Mouse (Mus musculus) neural tube, embryonic 15.5 days (tissue): ENCODE data around the gene Bpgm. TPM values are rescaled to one million over a fixed set of nuclear protein-coding genes. Genes with fewer than 3 reads are reported as not detected.
A peak's percentile ranks its signal among the peaks of the same experiment; 100 is the strongest.

ENCODE experiments used
- ATAC-seq: fragments of 200-750 bp; cut with Nextera tagmentation; 2 replicates; pipeline ENCODE4 v1.8.0; 2017; ENCODE audit warnings: mild to moderate bottlenecking, moderate TSS enrichment, moderate library complexity; ENCODE audit not compliant: low FRiP score
- H3K27ac ChIP-seq: fragments of 300-500 bp; sonication (generic); replicated peaks from 2 replicates; pipeline ENCODE4 v1.5.1; 2015; ENCODE audit warnings: mild to moderate bottlenecking, inconsistent platforms
- H3K27me3 ChIP-seq: fragments of 300-500 bp; sonication (generic); replicated peaks from 2 replicates; pipeline ENCODE4 v1.6.1; 2015; ENCODE audit warnings: inconsistent platforms
- H3K36me3 ChIP-seq: fragments of 300-500 bp; sonication (generic); 2 replicates; pipeline ENCODE4 v1.6.1; 2015; ENCODE audit warnings: inconsistent platforms
- H3K4me1 ChIP-seq: fragments of 300-500 bp; sonication (generic); 2 replicates; pipeline ENCODE4 v1.6.1; 2015; ENCODE audit warnings: inconsistent platforms
- H3K4me2 ChIP-seq: fragments of 300-500 bp; sonication (generic); 2 replicates; pipeline ENCODE4 v1.6.1; 2015; ENCODE audit warnings: inconsistent platforms, mild to moderate bottlenecking, moderate library complexity
- H3K4me3 ChIP-seq: fragments of 300-500 bp; sonication (generic); replicated peaks from 2 replicates; pipeline ENCODE4 v1.5.1; 2015; ENCODE audit warnings: mild to moderate bottlenecking, inconsistent platforms
- H3K9ac ChIP-seq: fragments of 300-500 bp; sonication (generic); replicated peaks from 2 replicates; pipeline ENCODE4 v1.6.1; 2015; ENCODE audit warnings: mild to moderate bottlenecking, inconsistent platforms
- H3K9me3 ChIP-seq: fragments of 300-500 bp; sonication (generic); replicated peaks from 2 replicates; pipeline ENCODE4 v1.6.1; 2016; ENCODE audit warnings: inconsistent platforms
- WGBS: fragments of 180-500 bp; shearing (Covaris S2); methylation state at CpG from one replicate; pipeline ENCODE4 v1.1.7; 2015; ENCODE audit warnings: mixed read lengths; 5-methylcytosine and 5-hydroxymethylcytosine counted together
- polyA plus RNA-seq: library from polyadenylated mRNA; unstranded; fragments of >200 nt; fragmentation: Nextera tagmentation; extraction: Ambion mirVana; gene quantifications from 2 replicates; pipeline ENCODE4 v1.2.1, GENCODE M21; 2015

Gene Bpgm
- polyA plus RNA-seq, 1 experiment from 2014 or later = 82.6 TPM

DNA sequence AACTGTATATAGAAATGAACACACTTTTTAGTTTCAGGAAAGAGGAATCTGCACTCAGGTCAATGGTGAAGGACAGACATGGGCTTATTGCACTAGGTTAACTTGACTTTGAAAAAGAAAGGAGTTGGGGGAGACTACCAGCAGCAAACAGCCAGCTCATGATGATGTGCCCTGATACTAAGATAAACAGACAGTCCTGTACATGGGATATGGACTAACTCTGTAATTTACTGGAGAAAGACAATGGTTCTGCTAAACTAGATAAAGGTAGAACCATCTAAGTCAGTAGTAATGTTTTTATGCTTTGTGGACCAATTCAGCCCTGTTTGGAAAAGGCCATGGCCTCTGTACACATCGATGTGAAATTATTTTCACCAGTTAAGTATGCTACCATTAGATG lies 2.7 kb upstream of the Bpgm start:
- 91% methylated on average over 1 of the region's 1 CpGs for WGBS
- Histone ChIP-seq H3K9me3 (no peaks in the 10 kb centered on the region), H3K4me3 (no peak overlapping the region), H3K27me3 (no peaks in the 10 kb centered on the region), H3K4me1 (peaks cover 22% of the 10 kb centered on the region), H3K27ac (no peak overlapping the region), H3K9ac (no peak overlapping the region), H3K36me3 (no peaks in the 10 kb centered on the region), H3K4me2 (no peak overlapping the region)
- ATAC-seq = no peak

DNA sequence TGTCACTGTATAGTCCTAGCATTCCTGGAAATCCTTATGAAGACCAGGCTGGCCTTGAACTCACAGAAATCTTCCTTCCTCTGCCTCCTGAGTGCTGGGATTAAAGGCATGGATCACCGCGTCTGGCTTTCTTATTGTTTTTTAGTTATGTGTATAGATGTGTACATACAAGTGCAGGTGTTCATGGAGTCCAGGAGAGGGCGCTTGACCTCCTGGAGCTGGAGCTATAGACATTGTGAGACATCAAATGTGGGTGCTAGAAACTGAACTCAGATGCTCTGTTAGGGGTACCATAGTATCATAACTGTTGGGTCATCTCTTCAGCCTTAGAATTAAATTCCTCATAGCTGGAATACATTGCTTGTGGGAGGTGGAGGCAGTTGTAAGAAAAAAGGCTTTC lies 2.0 kb upstream of the Bpgm start:
- Histone ChIP-seq H3K4me2 (no peak overlapping the region), H3K4me3 (no peak overlapping the region), H3K9ac (no peak overlapping the region), H3K27me3 (no peaks in the 10 kb centered on the region), H3K9me3 (no peaks in the 10 kb centered on the region), H3K36me3 (no peaks in the 10 kb centered on the region), H3K27ac (no peak overlapping the region), H3K4me1 (peaks cover 29% of the 10 kb centered on the region)
- ATAC-seq = no peak
- WGBS = 67% methylated on average over 3 of the region's 3 CpGs

DNA sequence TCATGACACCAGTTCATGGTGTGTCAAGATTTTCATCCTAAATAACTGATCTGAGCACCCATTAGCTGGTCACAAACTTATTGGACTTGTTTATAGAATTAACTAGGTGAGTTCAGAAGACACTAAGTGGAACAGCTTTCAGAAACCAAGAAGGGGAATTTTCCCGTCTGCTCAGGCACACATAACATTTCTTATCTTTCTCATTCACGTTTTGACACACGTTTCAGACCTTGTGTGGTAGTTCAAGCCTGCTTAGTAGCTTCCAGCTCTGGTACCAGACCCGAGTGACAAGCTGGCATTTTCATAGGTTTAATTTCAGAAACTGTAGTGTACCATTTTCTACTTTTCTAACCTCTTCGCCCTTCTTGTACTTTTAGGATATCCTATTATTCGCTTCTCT lies 616 bp upstream of the Bpgm start:
- H3K36me3 ChIP-seq = no peaks in the 10 kb centered on the region
- H3K4me2 ChIP-seq = peak overlapping the region; percentile 54
- H3K27ac ChIP-seq = peak overlapping the region; percentile 77
- H3K9ac ChIP-seq = peak overlapping the region; percentile 49
- H3K4me1 ChIP-seq = peaks cover 38% of the 10 kb centered on the region
- ATAC-seq = no peak
- no peaks in the 10 kb centered on the region for H3K9me3 ChIP-seq
- peak overlapping the region; percentile 70 for H3K4me3 ChIP-seq
- WGBS = 29% methylated on average over 6 of the region's 6 CpGs
- H3K27me3 ChIP-seq = no peaks in the 10 kb centered on the region

DNA sequence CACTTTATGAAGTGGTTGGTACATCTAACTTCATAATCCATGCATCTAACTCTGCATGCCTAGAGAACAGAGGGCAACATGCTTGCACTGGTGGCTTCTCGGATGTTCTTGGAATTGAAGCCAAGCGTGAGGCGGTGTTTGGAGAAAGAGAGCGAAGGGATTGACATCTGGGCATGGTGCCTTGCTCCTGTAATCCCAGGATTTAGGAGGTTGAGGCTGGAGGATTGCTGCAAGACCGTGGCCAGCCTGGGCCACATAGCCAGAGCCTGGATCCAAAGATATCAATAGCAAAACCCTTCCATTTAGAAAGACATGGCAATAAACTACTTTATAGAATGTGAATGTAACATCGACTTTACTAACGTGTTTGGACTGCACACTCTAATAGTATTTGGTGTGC lies 2.0 kb downstream of the Bpgm start:
- no peaks in the 10 kb centered on the region for H3K36me3 ChIP-seq
- 61% methylated on average over 7 of the region's 7 CpGs for WGBS
- H3K9ac ChIP-seq = 0 out of 2 replicates have a peak overlapping the region, but pooled peaks have one; percentile 17
- H3K4me2 ChIP-seq = peak overlapping the region; percentile 48
- H3K4me3 ChIP-seq = peak overlapping the region; percentile 16; the same call in 1 of the 2 replicates
- peaks cover 47% of the 10 kb centered on the region for H3K4me1 ChIP-seq
- H3K27me3 ChIP-seq = no peaks in the 10 kb centered on the region
- H3K27ac ChIP-seq = no peak overlapping the region
- no peaks in the 10 kb centered on the region for H3K9me3 ChIP-seq
- no peak for ATAC-seq

DNA sequence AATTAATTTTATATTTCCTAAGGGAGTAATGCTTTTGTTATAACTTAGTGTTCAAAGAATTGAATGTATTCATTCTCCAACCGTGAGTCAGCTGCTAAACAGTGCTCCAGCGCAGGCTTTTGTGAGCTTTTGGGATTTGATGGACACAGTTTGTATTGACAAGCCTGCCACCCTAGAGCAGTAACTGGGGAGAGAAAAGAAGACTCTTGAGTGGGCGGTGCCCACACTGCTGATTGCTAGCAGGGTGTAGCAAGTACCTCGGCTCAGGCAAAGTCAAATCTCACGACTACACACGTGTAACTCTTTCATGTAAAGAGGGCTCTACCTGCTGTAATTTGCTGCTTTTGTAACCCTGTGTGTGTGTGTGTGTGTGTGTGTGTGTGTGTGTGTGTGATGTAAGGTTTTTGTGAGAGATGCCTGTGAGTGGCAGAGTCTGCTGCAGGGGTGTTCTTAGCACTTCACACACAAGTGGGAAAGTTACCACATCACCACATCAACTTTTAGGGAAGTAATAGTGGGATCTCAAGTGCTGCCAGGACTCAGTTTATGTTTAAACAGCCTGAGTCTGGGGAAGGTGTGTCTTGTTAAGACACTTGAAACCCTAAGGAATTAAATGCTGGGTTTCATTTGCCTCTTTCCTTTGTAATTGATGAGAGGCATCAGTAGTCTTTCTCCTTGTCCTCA lies 2.8 kb downstream of the Bpgm start:
- peak overlapping the region; percentile 48 for H3K4me2 ChIP-seq
- 0 out of 2 replicates have a peak overlapping the region, but pooled peaks have one; percentile 37 for H3K27ac ChIP-seq
- H3K36me3 ChIP-seq = no peaks in the 10 kb centered on the region
- H3K9ac ChIP-seq = peak overlapping the region; percentile 17; the same call in 1 of the 2 replicates
- 14% methylated on average over 6 of the region's 6 CpGs for WGBS
- no peaks in the 10 kb centered on the region for H3K27me3 ChIP-seq
- H3K4me3 ChIP-seq = peak overlapping the region; percentile 16
- H3K9me3 ChIP-seq = no peaks in the 10 kb centered on the region
- no peak for ATAC-seq
- peaks cover 47% of the 10 kb centered on the region for H3K4me1 ChIP-seq

DNA sequence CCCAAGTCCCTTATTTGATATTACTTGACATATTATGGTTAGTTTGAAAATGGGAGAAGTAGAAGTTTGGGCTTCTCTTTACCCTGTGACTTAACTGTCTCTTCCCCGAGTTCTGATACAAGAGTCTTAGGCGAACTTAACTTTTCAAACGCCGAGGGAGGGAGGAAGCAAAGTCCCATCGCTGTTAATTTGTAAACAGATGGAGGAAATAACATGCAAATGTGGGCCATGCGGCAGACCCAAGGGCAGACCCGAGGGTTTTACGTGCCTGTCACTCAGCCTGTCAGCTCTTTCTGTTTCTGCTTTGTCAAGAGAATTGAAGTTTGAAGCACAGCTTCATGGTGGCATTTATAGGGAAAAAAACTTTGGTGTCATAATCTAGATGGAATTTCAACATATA lies 3.5 kb downstream of the Bpgm start:
- Histone ChIP-seq H3K4me3 (no peak overlapping the region), H3K9ac (no peak overlapping the region), H3K27me3 (no peaks in the 10 kb centered on the region), H3K27ac (no peak overlapping the region), H3K4me1 (peaks cover 47% of the 10 kb centered on the region), H3K4me2 (peak overlapping the region; percentile 48), H3K36me3 (no peaks in the 10 kb centered on the region), H3K9me3 (no peaks in the 10 kb centered on the region)
- no peak for ATAC-seq
- WGBS = 26% methylated on average over 8 of the region's 8 CpGs

DNA sequence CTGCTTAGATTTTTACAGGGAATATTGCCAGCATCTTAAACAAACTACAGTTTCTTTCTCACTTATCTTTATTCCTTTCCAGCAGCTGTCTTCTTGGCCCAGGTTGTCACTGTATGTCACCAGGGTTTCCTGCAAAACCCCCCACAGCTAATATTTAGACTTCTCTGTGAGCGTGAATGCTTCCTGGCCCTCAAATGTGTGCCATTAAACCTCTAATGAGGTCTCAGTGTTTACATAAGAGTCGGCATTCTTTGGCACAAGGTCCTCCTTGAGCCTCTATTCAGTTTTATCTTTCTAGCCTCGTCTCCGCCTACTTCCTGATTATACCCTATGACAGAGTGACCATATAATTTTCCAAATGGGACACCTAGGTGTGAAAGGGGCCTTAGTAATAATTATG lies 4.7 kb downstream of the Bpgm start:
- 28% methylated on average over 4 of the region's 4 CpGs for WGBS
- H3K27ac ChIP-seq = no peak overlapping the region
- H3K9ac ChIP-seq = no peak overlapping the region
- no peaks in the 10 kb centered on the region for H3K27me3 ChIP-seq
- no peak for ATAC-seq
- no peaks in the 10 kb centered on the region for H3K9me3 ChIP-seq
- H3K4me2 ChIP-seq = no peak overlapping the region
- H3K4me3 ChIP-seq = no peak overlapping the region
- H3K36me3 ChIP-seq = no peaks in the 10 kb centered on the region
- peaks cover 41% of the 10 kb centered on the region for H3K4me1 ChIP-seq

DNA sequence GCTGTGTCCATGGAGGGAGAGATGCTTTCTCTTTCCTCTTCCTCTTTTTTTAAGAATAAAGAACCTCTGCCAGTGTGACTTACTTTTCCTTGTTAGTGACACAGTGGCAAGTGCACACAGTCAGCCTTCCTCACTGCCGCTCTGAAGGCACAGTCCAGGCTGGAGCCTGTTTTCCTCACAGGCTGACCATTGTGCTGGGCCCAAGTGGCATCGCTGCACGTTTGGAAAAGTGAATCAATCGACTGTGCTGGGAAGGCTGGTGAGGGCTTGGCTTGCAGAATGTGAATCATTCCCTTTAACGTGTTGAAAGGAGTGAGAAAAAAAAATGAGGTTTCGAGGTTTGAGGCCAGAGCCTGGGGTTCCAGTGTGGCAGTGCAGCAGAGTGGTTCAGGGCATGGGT lies 5.3 kb downstream of the Bpgm start:
- Histone ChIP-seq H3K9ac (no peak overlapping the region), H3K27me3 (no peaks in the 10 kb centered on the region), H3K4me2 (no peak overlapping the region), H3K9me3 (no peaks in the 10 kb centered on the region), H3K4me1 (peaks cover 44% of the 10 kb centered on the region), H3K27ac (no peak overlapping the region), H3K36me3 (no peaks in the 10 kb centered on the region), H3K4me3 (no peak overlapping the region)
- ATAC-seq = no peak
- 57% methylated on average over 6 of the region's 6 CpGs for WGBS

DNA sequence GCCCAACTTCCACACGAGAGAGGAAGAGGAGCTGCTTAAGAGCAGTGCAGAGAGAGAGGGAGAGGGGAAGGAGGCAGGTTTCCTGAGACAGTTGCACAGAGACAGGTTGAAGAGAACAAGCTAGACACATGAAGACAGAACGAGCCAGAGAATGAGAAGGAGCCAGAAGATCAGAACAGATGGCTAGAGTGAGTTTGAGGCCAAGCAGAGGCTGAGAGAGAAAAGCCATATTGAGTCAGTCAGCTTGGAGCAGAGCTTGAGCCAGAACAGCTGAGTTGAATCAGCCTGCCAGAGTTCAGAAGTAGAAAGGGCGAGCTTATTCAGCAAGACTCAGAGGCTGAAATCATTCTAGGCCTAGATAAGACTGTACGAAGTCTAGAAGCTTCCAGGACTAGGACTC lies 6.8 kb downstream of the Bpgm start:
- WGBS = 91% methylated on average over 4 of the region's 4 CpGs
- no peaks in the 10 kb centered on the region for H3K27me3 ChIP-seq
- no peak overlapping the region for H3K27ac ChIP-seq
- H3K4me3 ChIP-seq = no peak overlapping the region
- no peak overlapping the region for H3K4me2 ChIP-seq
- no peaks in the 10 kb centered on the region for H3K9me3 ChIP-seq
- H3K9ac ChIP-seq = no peak overlapping the region
- ATAC-seq = no peak
- H3K4me1 ChIP-seq = peaks cover 33% of the 10 kb centered on the region
- peaks cover 6% of the 10 kb centered on the region for H3K36me3 ChIP-seq

DNA sequence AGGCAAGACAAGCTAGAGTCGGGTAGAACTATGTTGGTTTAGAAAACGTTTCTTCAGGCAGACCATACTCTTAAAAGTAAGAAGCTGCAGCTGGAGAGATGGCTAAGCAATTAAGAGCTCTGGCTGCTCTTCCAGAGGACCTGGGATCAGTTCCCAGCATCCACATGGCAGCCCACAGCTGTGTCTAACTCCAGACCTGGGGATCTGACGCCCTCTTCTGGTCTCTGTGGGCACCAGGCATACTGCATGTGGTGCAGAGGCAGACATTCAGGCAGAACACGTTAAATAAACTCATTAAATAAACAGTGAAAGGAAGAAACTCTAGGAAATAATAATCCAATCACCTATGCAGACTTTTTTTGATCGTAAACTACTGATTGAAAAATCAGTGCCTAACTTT lies 7.4 kb downstream of the Bpgm start:
- Histone ChIP-seq H3K4me1 (peaks cover 28% of the 10 kb centered on the region), H3K4me3 (no peak overlapping the region), H3K9me3 (no peaks in the 10 kb centered on the region), H3K9ac (no peak overlapping the region), H3K27ac (no peak overlapping the region), H3K36me3 (peaks cover 12% of the 10 kb centered on the region), H3K4me2 (no peak overlapping the region), H3K27me3 (no peaks in the 10 kb centered on the region)
- no peak for ATAC-seq
- WGBS = 86% methylated on average over 5 of the region's 5 CpGs

DNA sequence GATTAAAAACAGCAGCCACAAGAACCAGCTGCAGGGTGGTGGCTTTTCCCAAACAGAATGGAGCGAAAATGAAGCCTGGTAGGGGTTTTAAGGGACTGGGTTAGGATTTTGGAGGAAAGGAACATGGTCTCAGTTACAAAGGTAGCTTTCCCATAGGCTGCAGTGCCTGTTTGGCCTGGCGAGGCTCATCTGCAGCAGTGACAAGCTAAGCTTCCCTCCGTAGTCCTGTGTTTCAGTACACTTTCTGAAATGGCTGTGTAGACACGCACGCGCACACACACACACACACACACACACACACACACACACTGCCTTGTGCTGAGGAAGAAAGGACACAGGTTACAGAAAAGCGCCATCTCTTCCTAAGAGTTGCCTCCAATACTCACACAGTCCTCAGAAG lies 7.8 kb downstream of the Bpgm start:
- Histone ChIP-seq H3K36me3 (peaks cover 15% of the 10 kb centered on the region), H3K27ac (no peak overlapping the region), H3K27me3 (no peaks in the 10 kb centered on the region), H3K4me2 (no peak overlapping the region), H3K9ac (no peak overlapping the region), H3K4me3 (no peak overlapping the region), H3K9me3 (no peaks in the 10 kb centered on the region), H3K4me1 (peaks cover 24% of the 10 kb centered on the region)
- WGBS = 95% methylated on average over 7 of the region's 7 CpGs
- no peak for ATAC-seq

DNA sequence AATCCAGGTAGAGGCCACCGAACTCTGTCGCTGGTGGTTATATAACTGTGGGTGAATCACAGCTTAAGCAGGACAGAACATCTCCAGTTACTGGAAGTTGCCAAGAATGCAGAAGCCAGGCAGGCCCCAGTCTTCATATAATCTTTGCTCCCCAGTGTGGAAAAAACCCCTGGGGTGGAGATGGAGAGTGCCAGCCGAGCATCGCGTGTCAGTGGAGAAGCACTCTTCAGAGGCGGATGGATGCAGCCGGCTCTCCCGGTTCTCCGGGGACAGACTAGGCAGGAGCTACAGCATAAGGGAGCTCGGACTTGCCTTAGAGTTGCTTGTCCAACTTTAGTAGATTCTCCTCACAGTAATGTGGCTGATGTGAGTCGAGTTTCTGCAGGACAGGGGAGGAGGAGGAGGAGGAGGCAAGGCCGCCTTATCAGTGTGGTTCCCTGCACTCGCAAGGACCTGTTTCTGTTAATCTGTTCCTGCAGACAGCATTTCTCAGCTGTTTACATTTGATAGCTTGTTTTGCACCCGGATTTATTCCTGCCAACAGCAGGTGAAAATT lies 10.1 kb downstream of the Bpgm start:
- Histone ChIP-seq H3K9me3 (no peaks in the 10 kb centered on the region), H3K4me1 (peaks cover 7% of the 10 kb centered on the region; the same call in 1 of the 2 replicates), H3K27ac (no peak overlapping the region), H3K4me3 (no peak overlapping the region), H3K4me2 (no peak overlapping the region), H3K36me3 (peaks cover 15% of the 10 kb centered on the region), H3K27me3 (no peaks in the 10 kb centered on the region), H3K9ac (no peak overlapping the region)
- 85% methylated on average over 14 of the region's 14 CpGs for whole genome bisulfite sequencing
- ATAC-seq = no peak
